Comparison of ENCODE assay signal across 26 mouse cellular contexts in the genomic region with DNA sequence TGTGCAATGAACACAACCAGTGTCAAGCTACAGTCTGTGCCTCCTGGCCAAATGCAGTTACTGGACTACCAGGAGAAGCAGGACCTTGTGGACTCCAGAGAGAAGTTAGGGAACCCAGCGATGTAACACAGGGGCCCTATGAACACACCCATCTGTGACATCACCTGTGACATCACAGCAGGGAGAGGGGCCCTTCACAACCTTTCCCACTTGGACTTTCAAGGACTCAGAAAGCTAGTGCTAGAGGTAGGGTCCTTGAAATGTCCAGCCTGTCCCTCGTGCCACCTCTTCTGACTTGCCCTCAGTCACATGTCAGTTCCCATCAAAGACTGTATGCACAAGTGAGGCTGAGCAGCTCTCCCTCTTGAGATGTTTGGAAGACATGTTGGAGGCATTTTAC. TPM values are rescaled to one million over a fixed set of nuclear protein-coding genes. Genes with fewer than 3 reads are reported as not detected.
"Had no signal": no experiment of that assay in that cellular context is flagged by ENCODE, and none has a peak within 500 bp of the region (broad histone marks: within the 10 kb centered on the region; RNA-seq: fewer than 3 reads in every experiment).

No protein-coding gene starts in this region.

- H3K9me3 ChIP-seq: neural tube, embryonic 12.5 days; neural tube, embryonic 13.5 days; neural tube, embryonic 15.5 days; stomach, embryonic 15.5 days had no signal

- H3K4me2 ChIP-seq: neural tube, embryonic 12.5 days; neural tube, embryonic 13.5 days; neural tube, embryonic 15.5 days; stomach, embryonic 15.5 days had no signal

- H3K4me1 ChIP-seq: stomach, embryonic 15.5 days had no signal

- H3K36me3 ChIP-seq: neural tube, embryonic 12.5 days; neural tube, embryonic 13.5 days; neural tube, embryonic 15.5 days; stomach, embryonic 15.5 days had no signal

- H3K27ac ChIP-seq: neural tube, embryonic 12.5 days; neural tube, embryonic 13.5 days; neural tube, embryonic 15.5 days; stomach, embryonic 15.5 days; stomach, postnatal 0 days had no signal

- H3K4me3 ChIP-seq: neural tube, embryonic 12.5 days; neural tube, embryonic 13.5 days; neural tube, embryonic 15.5 days; stomach, embryonic 15.5 days had no signal

- H3K9ac ChIP-seq: neural tube, embryonic 12.5 days; neural tube, embryonic 13.5 days; neural tube, embryonic 15.5 days; stomach, embryonic 15.5 days had no signal

- DNase-seq: retina, postnatal 1 day; right cerebral cortex, adult 18-20 months; right cerebral cortex, postnatal 14 days; right cerebral cortex, postnatal 25 days; right cerebral cortex, postnatal 4 days; spleen, adult 18-20 months; thymus, adult 18-20 months; thymus, adult 2 months; thymus, postnatal 14 days; thymus, postnatal 25 days; thymus, postnatal 36 days; thymus, postnatal 4 days had no signal

RNA-seq across cellular contexts. Expression of gene 1700067P10Rik, which starts 0.3 kb away (rescaled TPM):
- total RNA-seq: neutrophil, adult 5-6 weeks had no signal
- polyA plus RNA-seq: neural tube, embryonic 11.5 days; neural tube, embryonic 12.5 days; neural tube, embryonic 13.5 days; neural tube, embryonic 14.5 days; neural tube, embryonic 15.5 days; small intestine, adult 2 months; spleen, adult 2 months; stomach, embryonic 14.5 days; stomach, embryonic 15.5 days; stomach, embryonic 16.5 days; stomach, postnatal 0 days; thymus, postnatal 0 days had no signal

RNA-seq across cellular contexts. Expression of gene 1700122O11Rik, which starts 51.4 kb away (rescaled TPM):
- total RNA-seq: neutrophil, adult 5-6 weeks had no signal
- polyA plus RNA-seq: neural tube, embryonic 11.5 days; neural tube, embryonic 12.5 days; neural tube, embryonic 13.5 days; neural tube, embryonic 14.5 days; neural tube, embryonic 15.5 days; small intestine, adult 2 months; spleen, adult 2 months; stomach, embryonic 14.5 days; stomach, embryonic 15.5 days; stomach, embryonic 16.5 days; stomach, postnatal 0 days; thymus, adult 2 months; thymus, postnatal 0 days; urinary bladder, adult 2 months had no signal

RNA-seq across cellular contexts. Expression of gene 9830107B12Rik, which starts 56.6 kb away (rescaled TPM):
- polyA plus RNA-seq: neural tube, embryonic 11.5 days; neural tube, embryonic 12.5 days; neural tube, embryonic 13.5 days; neural tube, embryonic 14.5 days; stomach, embryonic 14.5 days; stomach, postnatal 0 days; thymus, postnatal 0 days had no signal
